Mouse (Mus musculus) lung, adult 2 months (tissue): ENCODE measurements at regions not wholly inside any gene's neighbourhood (a gene's known extent, or its start where the extent isn't known, plus 50 kb on each side); places are given as distances from the start of the nearest gene placed in this dataset.

Source experiments
- CTCF ChIP-seq: fragments of 200-500 bp; IDR thresholded peaks from 2 replicates; pipeline ENCODE4 v1.5.1; 2011; ENCODE audit warnings: mild to moderate bottlenecking, low read length, control low read depth; ENCODE audit not compliant: insufficient read depth
- POLR2A ChIP-seq: fragments of 200-500 bp; IDR thresholded peaks from 2 replicates; pipeline ENCODE4 v1.6.1; 2011; ENCODE audit warnings: low read depth, mild to moderate bottlenecking, control low read depth, low read length, borderline replicate concordance; ENCODE audit errors: extremely low read depth

DNA sequence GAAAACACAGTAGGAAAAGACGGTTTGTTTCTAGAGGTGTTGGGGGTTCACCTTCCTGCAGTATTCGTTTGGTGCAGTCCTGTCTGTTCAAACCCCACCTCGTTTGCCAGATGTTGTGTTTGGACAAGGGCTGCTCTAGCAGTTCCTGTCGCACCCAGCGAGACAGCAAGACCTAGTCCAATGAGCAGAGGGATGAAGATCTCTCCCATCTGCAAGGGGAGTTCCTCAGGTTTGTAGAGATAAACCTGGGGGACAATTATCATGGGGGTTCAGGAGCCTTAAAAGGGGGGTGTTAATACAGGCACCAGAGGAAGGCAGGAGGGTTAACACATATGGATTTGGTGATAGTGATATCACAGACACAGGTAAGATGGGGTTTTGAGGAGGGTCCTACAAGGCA, 119.4 kb upstream of the Tmem164 start:
- TF ChIP-seq POLR2A = no peak
- TF ChIP-seq CTCF = no peak
